Mouse (Mus musculus) brown adipose tissue, adult 24 weeks (tissue): ENCODE data around the gene Pfkfb2. TPM values are rescaled to one million over a fixed set of nuclear protein-coding genes. Genes with fewer than 3 reads are reported as not detected.

Experiments
- H3K27ac ChIP-seq: fragments of 200-500 bp; replicated peaks from 2 replicates; pipeline ENCODE4 v1.5.1; 2012; ENCODE audit warnings: low read depth, mild to moderate bottlenecking, low read length
- H3K4me1 ChIP-seq: fragments of 200-500 bp; 2 replicates; pipeline ENCODE4 v1.6.1; 2012; ENCODE audit warnings: low read length, mixed read lengths; ENCODE audit not compliant: control insufficient read depth, insufficient read depth, insufficient read length
- H3K4me3 ChIP-seq: fragments of 200-500 bp; 2 replicates; pipeline ENCODE4 v1.5.1; 2012; ENCODE audit warnings: low read depth, mild to moderate bottlenecking, low read length, moderate library complexity; ENCODE audit not compliant: insufficient read depth
- polyA plus RNA-seq: library from polyadenylated mRNA; stranded (reverse); fragments of >200 nt; gene quantifications from 2 replicates; pipeline ENCODE4 v1.2.4, GENCODE M21; 2012; ENCODE audit not compliant: missing spikeins, insufficient read depth, insufficient read length

Pfkfb2 gene
- polyA plus RNA-seq, 1 experiment: 6.9 TPM

DNA sequence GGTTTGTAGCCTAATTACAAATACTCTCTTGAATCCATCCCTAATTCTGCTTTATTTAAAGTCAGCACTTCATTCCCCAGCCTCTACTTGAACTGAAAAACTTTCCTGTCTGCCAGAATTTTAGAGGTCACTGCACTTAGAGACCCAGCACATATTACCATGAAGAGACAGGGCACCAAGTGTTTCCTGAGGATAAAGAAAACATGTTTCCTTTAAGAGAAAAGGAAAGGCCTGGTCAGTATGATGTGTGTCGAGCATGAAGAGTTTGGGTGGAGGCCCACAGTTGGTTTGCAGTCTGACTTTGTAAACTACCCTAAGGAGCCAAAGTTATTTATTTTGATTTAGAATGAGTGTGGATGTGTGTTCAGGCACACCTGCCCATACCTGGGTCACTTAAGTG is 983 bp downstream of the Pfkfb2 start:
- H3K27ac ChIP-seq: no peak overlapping the region
- no peak overlapping the region for H3K4me3 ChIP-seq
- H3K4me1 ChIP-seq: no peaks in the 10 kb centered on the region

DNA sequence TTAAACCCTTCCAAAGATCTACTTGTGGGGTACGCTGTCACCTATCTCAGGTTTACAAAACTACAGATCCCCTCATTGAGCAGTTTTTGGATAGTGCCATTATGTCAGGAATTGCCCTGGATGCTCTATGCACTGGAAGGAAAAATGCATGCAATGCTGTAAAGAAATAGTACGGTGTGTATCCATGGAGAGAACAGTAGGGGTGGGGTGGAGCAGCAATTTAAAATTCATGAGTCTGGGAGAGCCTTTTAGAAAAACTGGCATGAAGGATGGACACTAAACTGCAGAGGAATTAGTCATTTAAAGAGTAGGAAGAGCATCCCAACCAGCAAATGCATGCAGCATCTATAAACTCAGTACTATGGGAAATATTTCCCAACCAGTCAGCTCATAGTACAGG is 2.7 kb downstream of the Pfkfb2 start:
- Histone ChIP-seq H3K27ac (no peak overlapping the region), H3K4me1 (no peaks in the 10 kb centered on the region), H3K4me3 (no peak overlapping the region)

DNA sequence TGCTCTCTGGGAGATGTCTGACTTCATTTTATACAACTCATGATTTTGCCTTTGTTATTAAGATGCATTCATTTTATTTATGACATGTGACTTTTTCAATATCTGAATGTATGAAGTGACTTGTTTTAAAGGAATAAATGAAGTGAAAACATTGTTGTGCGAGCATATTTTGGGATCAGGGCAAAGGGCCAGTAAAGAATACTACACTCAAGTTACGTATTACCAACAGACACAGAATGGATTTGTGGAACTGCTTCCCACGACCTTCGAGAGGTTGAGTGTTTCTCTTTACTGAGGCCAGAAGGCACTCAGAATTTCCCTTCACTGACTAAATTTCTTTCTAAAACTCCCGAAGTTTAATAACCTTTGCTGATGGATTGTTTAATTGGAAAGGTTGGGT is 4.8 kb downstream of the Pfkfb2 start:
- no peak overlapping the region for H3K4me3 ChIP-seq
- H3K4me1 ChIP-seq: no peaks in the 10 kb centered on the region
- no peak overlapping the region; the same call in 1 of the 2 replicates for H3K27ac ChIP-seq

DNA sequence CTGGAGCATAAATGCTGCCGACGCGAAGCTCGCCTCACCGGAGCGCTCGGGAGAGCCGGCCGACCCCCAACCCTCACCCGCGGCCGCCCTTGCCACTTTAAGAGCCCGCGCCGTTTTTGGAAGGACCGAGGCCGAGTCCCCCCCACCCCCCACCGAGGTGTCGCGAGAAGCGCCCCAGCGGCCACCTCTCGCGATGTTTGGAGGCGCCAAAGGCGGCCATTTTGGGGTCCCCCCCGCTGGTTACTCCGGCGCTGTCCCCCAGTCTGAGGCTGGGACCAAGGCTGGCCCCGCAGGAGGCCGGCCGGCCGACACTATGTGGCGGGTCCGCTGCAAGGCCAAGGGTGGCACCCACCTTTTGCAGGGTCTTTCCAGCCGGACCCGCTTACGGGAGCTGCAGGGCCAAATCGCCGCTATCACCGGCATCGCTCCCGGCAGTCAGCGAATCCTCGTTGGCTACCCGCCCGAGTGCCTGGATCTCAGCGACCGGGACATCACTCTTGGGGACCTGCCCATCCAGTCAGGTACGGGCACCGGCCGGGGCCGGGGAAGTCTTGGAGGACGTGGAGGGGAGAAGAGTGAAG is 11.7 kb downstream of the Pfkfb2 start, which contains the start of gene Yod1:
Gene Yod1 (plus strand): TSS at position 37 of the 581 bp plus-strand sequence.
- Histone ChIP-seq H3K4me3 (peak within 1 kb of the TSS; percentile 99), H3K4me1 (peaks cover 2% of the 10 kb centered on the region; the same call in 1 of the 2 replicates), H3K27ac (peak within 1 kb of the TSS; percentile 85)

DNA sequence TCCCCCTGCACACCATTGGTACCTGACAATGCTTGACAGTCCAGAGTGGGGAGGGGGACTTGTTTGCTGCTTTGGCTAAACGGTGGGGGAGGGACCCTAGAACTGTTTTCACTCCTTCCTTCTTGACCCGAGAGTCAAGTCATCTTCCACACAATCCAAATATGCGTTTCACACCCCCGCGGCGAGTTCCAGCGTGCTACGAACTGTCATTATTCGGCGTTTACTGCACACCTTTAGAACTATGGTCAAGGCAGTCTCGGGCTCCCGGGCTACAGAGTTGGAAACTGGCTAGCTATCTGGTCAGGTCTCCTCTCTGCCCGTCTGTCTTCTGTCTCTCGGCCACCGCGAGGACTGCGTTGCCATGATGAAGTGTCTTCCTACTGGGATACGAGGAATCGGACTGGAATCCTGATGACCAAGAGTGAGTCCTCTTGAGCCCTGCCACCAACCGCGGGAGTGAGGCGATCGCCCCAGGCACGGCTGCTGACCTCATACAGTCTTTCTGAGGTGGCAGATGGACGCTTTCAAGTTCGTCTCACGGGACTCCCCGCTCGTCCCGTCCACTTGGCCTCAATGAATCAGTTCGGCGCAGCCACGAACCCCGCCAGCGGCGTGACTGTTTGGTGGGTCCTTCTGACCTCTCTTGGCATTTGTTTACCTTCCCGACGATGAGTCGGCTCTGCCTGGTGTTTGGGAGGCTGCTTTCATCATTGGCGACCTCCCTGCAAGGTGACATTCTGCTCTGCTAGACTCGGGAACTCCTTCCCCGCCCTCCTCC is 12.4 kb downstream of the Pfkfb2 start:
- Histone ChIP-seq H3K4me1 (peaks cover 2% of the 10 kb centered on the region; the same call in 1 of the 2 replicates), H3K27ac (peak overlapping the region; percentile 85), H3K4me3 (peak overlapping the region; percentile 99)

DNA sequence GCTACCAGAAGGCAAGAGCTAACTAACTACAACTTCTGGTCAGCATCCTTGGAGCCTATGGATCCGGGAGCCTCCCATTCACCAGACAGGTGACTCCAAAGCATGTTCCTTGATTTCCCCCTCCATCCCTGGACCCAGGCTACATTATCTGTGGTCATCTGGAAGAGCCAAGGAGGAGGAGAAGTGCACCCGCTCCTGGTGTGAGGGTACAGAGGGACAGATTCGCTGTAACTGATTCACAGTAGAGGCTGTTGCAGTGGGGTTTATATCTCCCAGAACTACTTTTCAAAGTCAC is 12.9 kb downstream of the Pfkfb2 start:
- H3K4me1 ChIP-seq: peaks cover 2% of the 10 kb centered on the region; the same call in 1 of the 2 replicates
- peak overlapping the region; percentile 53 for H3K27ac ChIP-seq
- peak overlapping the region; percentile 99 for H3K4me3 ChIP-seq

DNA sequence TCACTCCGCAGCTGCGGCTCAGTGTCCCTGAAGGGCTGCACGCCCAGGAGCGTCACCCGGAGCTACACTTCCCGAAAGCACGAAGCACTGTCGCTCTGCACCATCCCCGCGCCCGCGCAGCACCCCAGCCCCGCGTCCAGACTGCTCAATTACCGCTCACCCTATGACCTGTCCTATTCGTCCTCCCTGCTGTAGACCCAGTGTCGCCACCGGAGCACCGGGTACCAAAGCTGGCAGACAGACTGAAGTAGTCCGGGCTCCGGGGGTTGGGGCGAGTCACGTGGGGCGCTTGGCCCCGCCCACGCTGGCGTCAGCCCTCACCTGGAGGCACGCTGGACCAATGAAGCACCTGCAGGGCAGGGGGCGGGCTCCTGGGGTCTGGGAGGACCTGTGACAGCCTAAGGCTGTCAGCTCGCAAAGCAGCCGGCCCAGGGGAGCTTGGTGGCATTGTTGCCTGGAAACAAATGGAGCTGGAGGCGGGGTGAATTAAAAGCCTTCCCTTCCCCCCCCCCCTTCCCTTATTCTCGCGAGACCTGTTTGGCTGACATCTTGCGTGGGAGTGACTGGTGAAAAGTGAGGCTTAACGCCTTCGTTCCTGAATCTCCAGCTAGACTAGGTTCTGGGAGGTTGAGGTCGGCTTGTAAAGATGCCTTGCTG is 13.4 kb downstream of the Pfkfb2 start, which contains the start of gene Gm29427:
Gene Gm29427 (minus strand): TSS at position 239 of the 657 bp plus-strand sequence.
- Histone ChIP-seq H3K4me3 (peak within 1 kb of the TSS; percentile 99), H3K4me1 (peaks cover 2% of the 10 kb centered on the region; the same call in 1 of the 2 replicates), H3K27ac (peak within 1 kb of the TSS; percentile 85)

DNA sequence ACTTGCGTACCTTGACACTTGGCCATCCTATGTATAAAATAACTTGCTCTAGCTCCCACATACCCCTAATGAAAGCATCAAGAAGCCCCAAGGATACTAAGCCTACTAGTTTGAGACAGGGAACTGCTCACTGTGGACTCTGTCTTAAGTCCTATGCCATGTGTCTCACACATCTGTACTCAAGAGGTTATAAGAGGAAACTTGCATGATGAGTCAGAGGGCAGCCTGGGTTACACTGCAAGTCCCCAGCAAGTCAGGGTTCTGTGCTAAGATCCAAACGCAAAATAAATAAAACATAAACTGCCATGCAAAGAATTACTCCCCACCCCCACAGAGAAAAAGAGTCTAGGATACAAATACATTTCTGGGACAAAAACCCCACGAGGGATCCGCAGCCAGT is 15.0 kb downstream of the Pfkfb2 start:
- H3K27ac ChIP-seq: no peak overlapping the region
- H3K4me3 ChIP-seq: no peak overlapping the region
- H3K4me1 ChIP-seq: peaks cover 2% of the 10 kb centered on the region; the same call in 1 of the 2 replicates

DNA sequence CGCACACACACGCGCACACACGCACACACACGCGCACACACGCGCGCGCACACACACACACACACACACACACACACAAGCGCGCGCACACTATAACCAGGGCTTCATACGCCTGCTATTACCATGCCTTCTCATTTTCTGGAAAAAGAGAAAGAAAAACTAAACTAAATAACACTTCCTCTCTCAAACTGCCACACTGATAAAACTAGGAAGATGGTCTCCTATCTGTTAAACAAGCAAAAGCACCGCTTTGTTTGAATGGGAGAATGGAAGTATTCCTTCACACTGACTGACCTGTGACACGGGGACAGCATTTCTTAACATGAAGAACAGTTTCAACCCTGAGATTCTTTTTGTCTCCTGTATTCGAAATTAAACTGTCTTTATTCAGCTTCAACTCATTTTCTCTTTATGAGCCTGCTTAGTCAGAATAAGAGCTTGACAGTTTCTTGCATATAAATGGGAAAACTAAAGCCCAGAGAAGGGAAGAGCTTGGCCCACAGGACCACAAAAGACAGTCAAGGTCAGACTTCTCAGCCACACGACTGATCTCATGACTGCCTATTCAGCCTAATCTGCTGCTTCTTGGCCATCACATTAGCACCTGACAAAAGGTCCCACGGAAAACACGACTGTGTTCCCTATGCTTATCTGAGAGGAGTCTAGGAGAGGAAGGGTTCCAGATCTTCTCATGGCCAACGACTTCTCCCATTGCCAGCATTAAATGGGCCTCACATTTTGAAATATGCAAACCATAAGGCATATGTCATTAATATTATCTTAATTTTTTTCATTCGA is 18.6 kb downstream of the Pfkfb2 start:
- no peak overlapping the region for H3K4me3 ChIP-seq
- no peaks in the 10 kb centered on the region; the same call in 1 of the 2 replicates for H3K4me1 ChIP-seq
- no peak overlapping the region for H3K27ac ChIP-seq

DNA sequence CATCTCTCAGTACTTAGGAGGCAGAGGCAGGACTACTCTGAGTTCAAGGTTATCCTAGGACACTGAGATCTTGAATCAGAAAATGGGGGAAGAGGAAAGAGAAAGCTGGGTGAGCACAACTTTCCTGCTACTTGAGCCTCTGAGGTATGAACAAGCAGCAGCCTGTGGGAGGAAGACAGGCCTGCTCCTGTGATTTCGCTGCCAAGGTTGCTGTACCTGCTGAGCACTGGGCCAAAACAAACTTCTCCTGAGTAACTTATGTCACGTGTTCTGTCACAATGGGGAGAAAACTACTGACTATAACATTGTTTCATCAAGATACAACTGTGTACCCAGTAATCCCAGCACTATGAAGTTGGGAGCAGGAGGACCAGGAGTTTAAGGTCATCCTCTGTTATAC is 25.4 kb downstream of the Pfkfb2 start:
- Histone ChIP-seq H3K27ac (no peak overlapping the region), H3K4me3 (no peak overlapping the region), H3K4me1 (no peaks in the 10 kb centered on the region)

DNA sequence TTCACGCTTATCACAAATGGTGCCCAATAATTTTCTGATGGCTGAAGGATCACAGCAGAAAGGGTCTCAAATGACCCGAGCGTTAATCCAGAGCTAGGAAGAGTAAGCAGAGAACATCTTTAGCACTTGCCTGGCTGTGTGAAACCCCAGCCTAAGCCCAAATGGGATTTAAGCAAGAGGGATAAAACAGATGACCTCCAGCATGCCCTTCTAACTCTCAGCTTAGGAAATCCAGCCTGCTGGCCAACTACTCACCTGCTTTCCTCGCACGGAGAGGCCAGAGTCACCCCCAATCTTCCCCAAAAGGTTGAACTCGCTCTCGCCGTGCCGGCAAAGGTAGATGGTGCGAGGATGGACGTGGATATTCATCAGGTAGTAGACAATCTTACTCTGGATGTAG is 27.1 kb downstream of the Pfkfb2 start:
- no peak overlapping the region for H3K4me3 ChIP-seq
- H3K4me1 ChIP-seq: no peaks in the 10 kb centered on the region
- no peak overlapping the region for H3K27ac ChIP-seq

DNA sequence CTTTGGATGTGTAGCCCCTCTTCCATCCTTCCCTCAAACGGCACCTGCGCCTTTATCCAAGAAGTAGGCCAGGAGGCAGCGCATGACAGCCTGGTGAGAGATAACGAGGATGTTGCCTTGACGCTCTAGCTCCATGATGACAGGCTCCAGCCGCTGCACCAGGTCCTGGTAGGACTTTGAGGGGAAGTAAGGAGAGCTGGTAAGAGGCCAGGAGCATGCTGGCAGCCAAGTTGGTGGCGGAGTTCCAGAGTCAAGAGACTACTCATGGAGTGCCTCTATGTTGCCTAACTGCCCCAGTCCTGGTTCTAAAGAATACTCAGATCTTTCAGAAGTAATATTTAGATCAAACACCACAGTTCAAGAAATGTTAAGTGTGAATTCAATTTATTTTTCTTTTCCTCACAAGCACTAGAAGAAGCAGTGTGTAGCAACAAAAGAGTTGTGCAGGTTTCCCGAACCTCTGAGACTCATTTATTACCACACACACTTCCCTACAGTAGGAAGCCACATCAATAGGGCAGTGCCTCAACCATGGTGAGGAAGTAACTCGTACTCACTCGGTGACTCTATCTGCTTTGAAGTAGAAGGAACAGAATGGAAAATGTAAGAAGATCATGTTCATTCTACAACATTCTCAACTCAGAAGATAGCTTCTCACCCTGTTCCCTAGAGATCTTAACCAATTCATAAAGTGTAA is 29.0 kb downstream of the Pfkfb2 start:
- Histone ChIP-seq H3K4me1 (no peaks in the 10 kb centered on the region), H3K4me3 (no peak overlapping the region), H3K27ac (no peak overlapping the region)

DNA sequence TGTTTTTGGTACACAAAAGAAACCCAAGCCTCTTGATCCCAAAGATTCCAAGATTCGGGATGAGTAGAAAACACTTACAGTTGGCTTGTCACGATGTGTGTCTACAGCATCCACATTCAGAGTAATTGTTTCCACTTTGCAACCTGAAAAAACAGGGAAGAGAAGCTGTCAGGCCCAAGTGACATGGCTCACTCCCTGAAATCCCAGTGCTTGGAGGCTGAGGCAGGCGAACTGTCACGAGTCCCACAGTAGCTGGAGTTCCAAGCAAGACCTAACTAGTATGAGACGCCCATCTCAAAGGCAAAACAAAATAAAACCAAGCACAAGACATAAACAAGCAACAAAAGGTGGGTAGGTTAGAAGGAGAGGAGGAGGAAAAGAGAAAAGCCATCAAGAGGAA is 30.5 kb downstream of the Pfkfb2 start:
- H3K4me3 ChIP-seq: no peak overlapping the region
- no peaks in the 10 kb centered on the region for H3K4me1 ChIP-seq
- H3K27ac ChIP-seq: no peak overlapping the region

DNA sequence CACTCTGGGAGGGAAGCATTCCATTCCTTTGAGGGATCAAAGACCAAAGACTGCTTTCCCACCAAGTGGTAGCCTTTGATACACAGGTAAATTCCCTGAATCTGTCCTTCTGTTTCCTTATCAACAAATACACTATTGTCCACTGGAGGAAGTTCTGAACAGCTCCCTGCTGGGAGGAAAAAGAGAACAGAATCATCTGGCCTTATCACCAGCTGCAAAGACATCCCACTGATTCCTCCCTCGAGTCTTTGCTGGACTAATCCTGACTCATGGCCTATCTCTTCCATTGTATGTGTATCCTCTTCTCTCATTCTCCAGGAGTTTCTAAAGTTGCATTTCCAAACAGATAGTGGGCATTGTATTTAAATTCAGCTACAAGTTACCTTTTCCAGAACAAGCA is 45.1 kb downstream of the Pfkfb2 start:
- Histone ChIP-seq H3K27ac (no peak overlapping the region), H3K4me3 (no peak overlapping the region), H3K4me1 (no peaks in the 10 kb centered on the region)
